Mouse (Mus musculus) thymus, postnatal 25 days (tissue): ENCODE results near the gene 2210011C24Rik.
"Not testable (repeated sequence)": the region's sequence is repeated elsewhere in the genome, so short reads cannot be mapped to it uniquely, and the experiment has no call there.

ENCODE experiments used
- DNase-seq: peaks from one replicate; pipeline ENCODE4 v3.0.0; 2022

The 2210011C24Rik gene

GRCm38 (mm10) chr8:84019738-84020137 is 7.8 kb upstream of the 2210011C24Rik start:
- no peak for DNase-seq

GRCm38 (mm10) chr8:84015833-84016232 is 3.9 kb upstream of the 2210011C24Rik start:
- no peak for DNase-seq

GRCm38 (mm10) chr8:84012499-84013165 is 661 bp upstream of the 2210011C24Rik start:
- no peak for DNase-seq

- DNase-seq: peak; percentile 76
Measured at GRCm38 (mm10) chr8:84010625-84011611, 1.1 kb downstream of the 2210011C24Rik start.

- DNase-seq: peak; percentile 82
Measured at GRCm38 (mm10) chr8:84009876-84010275, 2.1 kb downstream of the 2210011C24Rik start.

- DNase-seq: no peak
Measured at GRCm38 (mm10) chr8:84008362-84008761, 3.6 kb downstream of the 2210011C24Rik start.

GRCm38 (mm10) chr8:84005502-84005901 is 6.5 kb downstream of the 2210011C24Rik start:
- DNase-seq: not testable (repeated sequence)

GRCm38 (mm10) chr8:84004533-84005201 is 7.3 kb downstream of the 2210011C24Rik start:
- peak; percentile 94 for DNase-seq

GRCm38 (mm10) chr8:84003612-84004246 is 8.2 kb downstream of the 2210011C24Rik start:
- no peak for DNase-seq

- DNase-seq: no peak
Measured at GRCm38 (mm10) chr8:84002957-84003611, 8.9 kb downstream of the 2210011C24Rik start.

GRCm38 (mm10) chr8:84001281-84002000 is 10.5 kb downstream of the 2210011C24Rik start, which contains the start of gene 1700067K01Rik:
TSS of gene 1700067K01Rik (plus strand) at chr8:84001502.
- no peak for DNase-seq

- DNase-seq: no peak
Measured at GRCm38 (mm10) chr8:83999825-84000224, 12.1 kb downstream of the 2210011C24Rik start.

GRCm38 (mm10) chr8:83999057-83999705 is 12.8 kb downstream of the 2210011C24Rik start:
- no peak for DNase-seq

GRCm38 (mm10) chr8:83998231-83999056 is 13.5 kb downstream of the 2210011C24Rik start:
- DNase-seq: peak; percentile 75

GRCm38 (mm10) chr8:83997511-83998141 is 14.3 kb downstream of the 2210011C24Rik start, which contains the start of gene Samd1:
TSS of gene Samd1 (plus strand) at chr8:83997672.
- peak; percentile 61 for DNase-seq

GRCm38 (mm10) chr8:83996567-83997505 is 15.1 kb downstream of the 2210011C24Rik start:
- peak; percentile 78 for DNase-seq

GRCm38 (mm10) chr8:83995973-83996372 is 16.0 kb downstream of the 2210011C24Rik start:
- no peak for DNase-seq

- no peak for DNase-seq
Measured at GRCm38 (mm10) chr8:83994030-83994429, 17.9 kb downstream of the 2210011C24Rik start.
